Mouse (Mus musculus): ENCODE measurements around the gene Rpl6.

- TF ChIP-seq CTCF (IDR thresholded peaks at IDR 0.05; ENCODE audit: extremely low read depth, insufficient read length, insufficient replicate concordance, low read depth, low read length) (no peak), POLR2A (IDR thresholded peaks at IDR 0.05; ENCODE audit: low read depth, low read length) (no peak)
These were observed 40.1 kb downstream of the Rpl6 start for GRCm38 (mm10) chr5:121244365-121244731.
